Mouse (Mus musculus) stomach, embryonic 14.5 days (tissue): Measurements from ENCODE around the gene Stat5a. TPM values are rescaled to one million over a fixed set of nuclear protein-coding genes. Genes with fewer than 3 reads are reported as not detected.

Experiments used
- ATAC-seq: fragments of 200-750 bp; cut with Nextera tagmentation; 2 replicates; pipeline ENCODE4 v1.8.0; 2017; ENCODE audit warnings: low read depth, moderate TSS enrichment; ENCODE audit not compliant: insufficient number of reproducible peaks, insufficient read depth, low FRiP score
- H3K27ac ChIP-seq: fragments of 300-500 bp; sonication (generic); 2 replicates; pipeline ENCODE4 v1.5.1; 2014; ENCODE audit warnings: mild to moderate bottlenecking, low read length, moderate library complexity, mixed read lengths
- H3K27me3 ChIP-seq: fragments of 300-500 bp; sonication (generic); 2 replicates; pipeline ENCODE4 v1.6.1; 2014; ENCODE audit warnings: low read length, control low read depth, mixed read lengths; ENCODE audit not compliant: control insufficient read depth, insufficient read depth
- H3K36me3 ChIP-seq: fragments of 300-500 bp; sonication (generic); 2 replicates; pipeline ENCODE4 v1.6.1; 2014; ENCODE audit warnings: mild to moderate bottlenecking, control low read depth, low read length, moderate library complexity, mixed read lengths; ENCODE audit not compliant: control insufficient read depth, insufficient read depth
- H3K4me1 ChIP-seq: fragments of 300-500 bp; sonication (generic); 2 replicates; pipeline ENCODE4 v1.6.1; 2014; ENCODE audit warnings: low read length, control low read depth, mixed read lengths; ENCODE audit not compliant: control insufficient read depth, insufficient read depth
- H3K4me2 ChIP-seq: fragments of 300-500 bp; sonication (generic); replicated peaks from 2 replicates; pipeline ENCODE4 v1.6.1; 2014; ENCODE audit warnings: low read depth, low read length, control low read depth
- H3K4me3 ChIP-seq: fragments of 300-500 bp; sonication (generic); 2 replicates; pipeline ENCODE4 v1.5.1; 2014; ENCODE audit warnings: low read depth, low read length, control low read depth
- H3K9ac ChIP-seq: fragments of 300-500 bp; sonication (generic); replicated peaks from 2 replicates; pipeline ENCODE4 v1.6.1; 2014; ENCODE audit warnings: low read depth, mild to moderate bottlenecking, control low read depth, low read length, moderate library complexity, mixed read lengths
- H3K9me3 ChIP-seq: fragments of 300-500 bp; sonication (generic); 2 replicates; pipeline ENCODE4 v1.6.1; 2016; ENCODE audit warnings: low read depth, low read length, control low read depth; ENCODE audit not compliant: control insufficient read depth
- WGBS: fragments of 180-500 bp; shearing (Covaris S2); extraction: QIAGEN DNeasy Blood & Tissue Kit; methylation state at CpG from one replicate; pipeline ENCODE4 v1.1.7; 2014; 5-methylcytosine and 5-hydroxymethylcytosine counted together
- polyA plus RNA-seq: library from polyadenylated mRNA; unstranded; fragments of >200 nt; fragmentation: Nextera tagmentation; extraction: Ambion mirVana; gene quantifications from 2 replicates; pipeline ENCODE4 v1.2.1, GENCODE M21; 2014

Stat5a gene
- polyA plus RNA-seq, 1 experiment from 2014 or later, result 7.3 TPM

DNA sequence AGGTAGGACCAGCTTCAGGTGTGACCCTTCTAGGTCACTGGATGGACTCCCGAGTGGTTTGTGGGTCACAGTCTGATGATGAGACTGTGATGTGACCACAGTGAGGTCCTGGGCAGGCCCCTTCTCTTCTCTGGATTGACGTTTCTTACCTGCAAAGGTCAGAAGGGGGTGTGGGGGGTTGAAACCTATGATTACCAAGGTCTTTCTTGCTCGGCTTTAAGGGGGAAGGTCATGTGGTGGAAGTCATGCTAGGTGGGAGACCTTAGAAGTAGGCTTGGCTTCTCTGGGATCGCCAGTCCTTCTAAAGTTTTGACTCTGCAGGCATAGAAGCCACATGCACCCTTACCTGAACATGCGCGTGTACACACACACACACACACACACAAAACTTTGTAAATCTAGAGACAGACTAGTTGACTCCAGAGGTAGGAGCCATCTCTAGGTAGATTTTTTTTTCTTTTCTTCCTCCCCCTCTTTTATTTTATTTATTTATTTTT lies 476 bp downstream of the Stat5a start:
- Histone ChIP-seq H3K36me3 (no peaks in the 10 kb centered on the region), H3K9ac (no peak overlapping the region), H3K27me3 (no peaks in the 10 kb centered on the region), H3K9me3 (no peaks in the 10 kb centered on the region), H3K4me3 (peak overlapping the region; percentile 37), H3K27ac (no peak overlapping the region), H3K4me1 (no peaks in the 10 kb centered on the region), H3K4me2 (peak overlapping the region; percentile 56)
- ATAC-seq, result no peak
- WGBS, result 48% methylated on average over 6 of the region's 6 CpGs

- no peaks in the 10 kb centered on the region for H3K27me3 ChIP-seq
- H3K9me3 ChIP-seq, result no peaks in the 10 kb centered on the region
- H3K27ac ChIP-seq, result no peak overlapping the region
- peak overlapping the region; percentile 37 for H3K4me3 ChIP-seq
- peak overlapping the region; percentile 4 for H3K9ac ChIP-seq
- ATAC-seq, result peak; percentile 87
- no peaks in the 10 kb centered on the region for H3K4me1 ChIP-seq
- WGBS, result 2% methylated on average over 55 of the region's 55 CpGs
- peak overlapping the region; percentile 56 for H3K4me2 ChIP-seq
- no peaks in the 10 kb centered on the region for H3K36me3 ChIP-seq
Observed at GRCm38 (mm10) chr11:100860198-100861048, 1.3 kb downstream of the Stat5a start.

GRCm38 (mm10) chr11:100861335-100861734 lies 2.2 kb downstream of the Stat5a start:
- 85% methylated on average over 7 of the region's 7 CpGs for WGBS
- Histone ChIP-seq H3K9ac (no peak overlapping the region), H3K36me3 (no peaks in the 10 kb centered on the region), H3K9me3 (no peaks in the 10 kb centered on the region), H3K4me2 (0 out of 2 replicates have a peak overlapping the region, but pooled peaks have one; percentile 56), H3K27ac (no peak overlapping the region), H3K27me3 (no peaks in the 10 kb centered on the region), H3K4me3 (no peak overlapping the region), H3K4me1 (no peaks in the 10 kb centered on the region)
- ATAC-seq, result no peak

DNA sequence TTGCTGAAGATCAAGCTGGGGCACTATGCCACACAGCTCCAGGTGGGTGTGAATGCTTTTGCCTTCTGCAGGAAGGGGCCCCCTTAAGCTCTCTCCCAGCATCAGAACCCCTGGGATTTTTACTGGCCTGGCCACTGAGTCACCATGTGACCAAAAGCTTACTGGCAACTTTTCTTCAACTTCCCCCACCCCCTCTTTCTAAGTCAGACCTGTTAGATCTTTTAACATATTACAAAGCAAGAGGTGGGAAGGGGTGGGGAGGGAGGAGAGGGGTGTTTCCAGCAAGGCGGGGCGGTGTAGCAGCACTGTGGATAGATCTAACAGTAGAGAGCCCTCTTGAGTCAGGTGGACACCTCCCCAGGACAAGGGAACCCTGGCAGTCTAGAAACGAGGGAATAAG lies 2.7 kb downstream of the Stat5a start:
- Histone ChIP-seq H3K36me3 (no peaks in the 10 kb centered on the region), H3K9ac (no peak overlapping the region), H3K4me2 (no peak overlapping the region), H3K4me3 (no peak overlapping the region), H3K27me3 (no peaks in the 10 kb centered on the region), H3K27ac (no peak overlapping the region), H3K9me3 (no peaks in the 10 kb centered on the region), H3K4me1 (no peaks in the 10 kb centered on the region)
- WGBS, result 19% methylated on average over 3 of the region's 3 CpGs
- ATAC-seq, result no peak

DNA sequence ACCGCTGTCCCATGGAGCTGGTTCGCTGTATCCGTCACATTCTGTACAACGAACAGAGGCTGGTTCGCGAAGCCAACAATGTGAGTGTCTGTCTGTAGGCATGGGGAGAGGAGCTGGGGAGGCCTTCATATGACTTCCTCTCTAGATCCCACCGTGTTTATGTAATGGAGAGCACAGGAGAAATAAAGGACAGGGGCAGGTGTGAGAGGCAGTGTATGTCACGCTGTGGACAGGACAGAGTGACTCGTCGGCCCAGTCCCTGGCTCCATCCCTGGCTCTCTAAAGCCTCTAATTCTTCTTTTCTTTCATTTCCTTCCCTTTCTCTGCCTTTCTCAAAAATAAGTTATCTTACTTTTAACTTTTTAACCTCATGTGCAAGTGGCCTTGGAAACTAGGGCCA lies 4.0 kb downstream of the Stat5a start:
- H3K4me1 ChIP-seq, result no peaks in the 10 kb centered on the region
- no peaks in the 10 kb centered on the region for H3K9me3 ChIP-seq
- no peak overlapping the region for H3K4me3 ChIP-seq
- H3K36me3 ChIP-seq, result no peaks in the 10 kb centered on the region
- H3K4me2 ChIP-seq, result no peak overlapping the region
- WGBS, result 85% methylated on average over 10 of the region's 10 CpGs
- H3K9ac ChIP-seq, result no peak overlapping the region
- no peak for ATAC-seq
- H3K27ac ChIP-seq, result no peak overlapping the region
- no peaks in the 10 kb centered on the region for H3K27me3 ChIP-seq

DNA sequence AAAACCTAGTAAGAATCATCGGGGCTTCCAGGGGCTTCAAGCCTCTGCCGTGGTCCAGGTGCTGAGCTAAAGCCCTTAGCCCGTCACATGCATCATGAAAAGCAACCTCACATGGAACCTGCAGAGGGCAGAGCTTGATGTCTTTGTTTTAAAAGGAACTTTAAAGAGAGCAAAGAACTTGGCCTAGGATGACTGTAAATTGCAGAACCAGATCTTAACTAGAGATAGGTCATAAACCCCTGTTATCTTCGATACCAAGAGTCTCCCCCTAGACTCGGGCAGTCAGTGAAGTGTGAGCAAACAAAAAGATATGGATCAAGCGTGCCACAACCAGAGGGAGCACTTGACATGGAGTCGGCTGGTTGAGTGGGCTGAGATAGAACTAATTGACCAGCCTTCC lies 6.5 kb downstream of the Stat5a start:
- no peaks in the 10 kb centered on the region for H3K9me3 ChIP-seq
- no peak for ATAC-seq

GRCm38 (mm10) chr11:100870256-100870967 lies 11.3 kb downstream of the Stat5a start:
- Histone ChIP-seq H3K4me2 (no peak overlapping the region), H3K9me3 (no peaks in the 10 kb centered on the region), H3K36me3 (no peaks in the 10 kb centered on the region; the same call in 1 of the 2 replicates), H3K4me1 (no peaks in the 10 kb centered on the region), H3K27ac (no peak overlapping the region), H3K9ac (no peak overlapping the region), H3K27me3 (no peaks in the 10 kb centered on the region), H3K4me3 (no peak overlapping the region)
- ATAC-seq, result no peak
- WGBS, result 78% methylated on average over 10 of the region's 10 CpGs

More for the DNA sequence above, 6.5 kb downstream of the Stat5a start:
- Histone ChIP-seq H3K27me3 (no peaks in the 10 kb centered on the region), H3K27ac (no peak overlapping the region), H3K4me2 (no peak overlapping the region), H3K4me1 (no peaks in the 10 kb centered on the region), H3K36me3 (no peaks in the 10 kb centered on the region), H3K9ac (no peak overlapping the region), H3K4me3 (no peak overlapping the region)
- WGBS, result 76% methylated on average over 7 of the region's 7 CpGs

GRCm38 (mm10) chr11:100870968-100871350 lies 11.8 kb downstream of the Stat5a start:
- Histone ChIP-seq H3K27ac (no peak overlapping the region), H3K9me3 (no peaks in the 10 kb centered on the region), H3K27me3 (no peaks in the 10 kb centered on the region), H3K9ac (no peak overlapping the region), H3K4me3 (no peak overlapping the region), H3K4me1 (no peaks in the 10 kb centered on the region), H3K4me2 (no peak overlapping the region), H3K36me3 (no peaks in the 10 kb centered on the region; the same call in 1 of the 2 replicates)
- ATAC-seq, result no peak
- WGBS, result 73% methylated on average over 8 of the region's 8 CpGs
